Mouse (Mus musculus) embryo, embryonic 9.5 days (tissue): ENCODE measurements around the gene Notch2.

Experiments used
- DNase-seq: peaks from one replicate; pipeline ENCODE4 v3.0.0-alpha.2; 2017; ENCODE audit errors: extremely low spot score

Gene Notch2

DNA sequence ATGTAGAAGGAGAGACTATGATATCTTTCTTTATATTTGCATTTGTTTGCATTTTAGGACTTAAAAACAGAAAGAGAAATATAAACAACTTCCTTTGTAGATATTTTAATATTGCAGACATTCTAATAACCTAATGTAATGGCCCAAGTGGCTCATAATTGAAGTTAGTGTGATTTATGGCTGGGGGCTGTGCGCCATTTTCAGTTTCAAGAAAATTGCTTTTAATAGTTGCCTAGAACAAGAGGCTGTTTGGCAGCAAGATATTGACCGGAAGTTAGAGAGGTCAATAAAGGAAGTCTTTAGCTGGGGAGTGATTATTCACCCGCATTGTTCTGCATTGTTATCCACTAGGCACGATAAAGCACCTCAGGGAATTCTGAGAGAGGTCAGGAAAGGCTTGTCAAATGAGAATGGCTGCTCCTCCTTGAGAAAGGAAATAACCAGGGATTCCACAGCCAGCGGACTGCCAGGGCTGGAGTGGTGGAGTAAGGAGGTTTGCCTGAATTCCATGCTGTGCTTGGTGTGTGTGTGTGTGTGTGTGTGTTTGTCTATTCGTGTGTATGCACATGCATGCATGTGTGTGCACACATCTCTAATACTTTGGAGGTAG, 61.4 kb downstream of the Notch2 start:
- no peak for DNase-seq

DNA sequence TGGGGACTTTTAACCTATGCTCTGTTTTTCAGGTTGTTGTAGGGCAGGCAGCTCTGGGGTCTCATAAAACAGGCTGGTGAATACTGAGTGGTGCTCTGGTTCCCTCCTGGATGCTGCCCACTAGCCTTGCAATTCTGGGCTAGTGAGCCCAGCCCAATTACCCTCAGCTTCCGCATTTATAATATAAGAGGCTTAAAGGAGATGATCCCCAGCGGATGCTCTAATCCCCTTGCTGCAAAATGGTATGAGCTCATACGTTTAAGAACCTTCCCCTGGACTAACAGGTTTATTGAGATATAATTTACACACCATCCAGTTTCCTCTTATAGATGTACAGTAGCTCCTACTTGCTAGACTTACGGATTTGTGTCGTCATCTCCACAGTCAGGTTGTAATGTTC, 64.5 kb downstream of the Notch2 start:
- DNase-seq = no peak

DNA sequence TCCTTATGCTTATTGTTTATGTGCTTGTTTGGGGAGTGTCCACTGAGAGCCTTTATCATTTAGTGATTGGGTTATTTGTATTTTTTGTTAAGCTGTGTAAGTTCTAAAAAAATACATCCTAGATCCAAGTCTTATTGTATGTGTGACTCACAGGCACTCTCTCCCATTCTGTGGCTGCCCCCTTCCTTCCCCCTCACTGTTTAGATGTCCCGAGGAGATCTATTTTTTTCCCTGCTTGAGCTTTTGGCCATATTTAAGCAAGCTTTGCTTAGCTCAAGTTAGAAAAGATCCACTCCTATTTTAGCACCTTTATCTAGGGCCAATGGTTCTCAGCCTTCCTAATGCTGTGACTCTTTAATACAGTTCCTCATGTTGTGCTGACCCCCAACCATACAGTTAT, 65.5 kb downstream of the Notch2 start:
- no peak for DNase-seq

DNA sequence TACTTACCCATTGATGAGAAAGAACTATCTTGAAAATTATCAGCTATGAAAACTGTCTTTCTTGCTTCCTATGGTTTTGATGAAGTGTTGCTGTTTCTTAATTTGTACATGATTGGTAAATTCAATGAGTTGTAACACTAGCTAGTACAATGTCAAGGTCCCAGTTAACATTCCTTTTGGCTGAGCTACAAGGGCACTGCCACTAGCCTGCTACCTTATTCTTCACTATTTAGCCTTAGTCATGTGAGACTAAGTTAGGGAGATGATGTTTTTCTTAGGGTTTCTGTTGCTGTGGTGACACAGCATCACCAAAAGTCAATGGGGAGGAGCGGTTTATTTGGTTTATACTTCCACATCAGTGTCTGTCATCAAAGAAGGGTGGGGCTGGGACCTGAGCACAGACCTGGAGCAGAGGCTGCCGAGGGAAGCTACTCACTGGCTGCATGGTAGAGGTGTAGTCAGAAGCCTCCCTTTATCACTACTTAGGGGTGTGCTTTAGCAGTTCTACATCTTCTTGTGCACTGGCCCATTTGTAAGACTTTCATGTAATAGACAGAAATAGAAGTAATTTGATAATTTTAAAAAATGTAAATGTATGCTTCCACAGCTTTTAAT, 66.4 kb downstream of the Notch2 start:
- DNase-seq = no peak

DNA sequence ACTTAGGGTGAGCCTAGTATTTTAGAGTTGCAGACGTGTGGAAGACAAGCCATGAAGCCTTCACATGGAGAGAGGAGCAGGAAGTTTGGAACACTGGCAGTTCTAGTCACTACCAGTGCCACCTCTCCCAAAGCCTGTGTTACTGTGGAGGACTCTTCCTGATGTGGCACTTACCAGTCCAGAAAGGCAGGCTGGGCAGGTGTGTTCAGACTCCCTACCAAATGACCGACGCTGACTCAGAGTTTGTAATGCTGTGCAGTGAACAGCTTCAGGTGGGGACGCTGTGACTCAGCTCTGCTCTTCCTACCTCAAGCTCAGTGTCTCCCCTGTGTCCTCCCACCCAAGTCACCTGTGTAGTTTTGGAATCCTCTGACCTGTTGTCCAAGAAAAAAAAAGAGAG, 67.3 kb downstream of the Notch2 start:
- DNase-seq = no peak

DNA sequence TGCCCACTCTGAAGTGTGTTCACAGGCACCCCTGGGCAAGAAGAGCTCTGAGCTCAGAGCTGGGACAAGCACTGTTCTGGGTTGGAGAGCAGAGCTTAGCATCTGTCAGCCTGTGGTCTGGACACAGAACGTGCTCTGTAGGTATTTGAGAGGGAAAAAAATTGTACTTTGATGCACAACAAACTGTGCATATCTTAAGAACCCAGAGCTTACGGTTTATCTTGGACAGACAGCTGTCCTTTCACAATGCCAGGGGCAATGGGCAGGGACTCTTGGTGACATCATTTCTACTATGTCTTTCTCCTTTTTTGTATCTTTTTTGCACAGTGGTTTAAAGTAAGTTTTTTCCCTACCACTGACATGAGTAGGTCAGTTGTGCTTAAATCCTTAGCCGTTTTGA, 68.9 kb downstream of the Notch2 start:
- DNase-seq = no peak

DNA sequence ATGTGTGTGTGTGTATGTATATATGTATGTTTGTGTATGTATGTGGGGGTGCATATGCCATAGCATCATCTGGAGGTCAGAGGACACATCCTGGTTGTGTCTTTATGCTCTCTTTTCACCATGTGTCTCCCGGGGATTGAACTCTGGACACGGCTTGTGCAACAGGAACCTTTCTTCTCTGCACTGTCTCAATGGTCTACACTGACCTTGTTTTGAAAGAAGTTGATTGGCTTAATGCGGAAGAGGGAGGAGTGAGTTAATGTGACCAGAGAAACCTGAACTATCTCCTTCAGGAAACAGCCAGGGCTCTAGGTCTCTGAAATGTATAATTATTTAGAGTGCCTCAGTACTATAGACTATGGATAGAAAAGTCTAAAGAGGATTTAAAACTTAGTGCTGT, 69.6 kb downstream of the Notch2 start:
- no peak for DNase-seq

DNA sequence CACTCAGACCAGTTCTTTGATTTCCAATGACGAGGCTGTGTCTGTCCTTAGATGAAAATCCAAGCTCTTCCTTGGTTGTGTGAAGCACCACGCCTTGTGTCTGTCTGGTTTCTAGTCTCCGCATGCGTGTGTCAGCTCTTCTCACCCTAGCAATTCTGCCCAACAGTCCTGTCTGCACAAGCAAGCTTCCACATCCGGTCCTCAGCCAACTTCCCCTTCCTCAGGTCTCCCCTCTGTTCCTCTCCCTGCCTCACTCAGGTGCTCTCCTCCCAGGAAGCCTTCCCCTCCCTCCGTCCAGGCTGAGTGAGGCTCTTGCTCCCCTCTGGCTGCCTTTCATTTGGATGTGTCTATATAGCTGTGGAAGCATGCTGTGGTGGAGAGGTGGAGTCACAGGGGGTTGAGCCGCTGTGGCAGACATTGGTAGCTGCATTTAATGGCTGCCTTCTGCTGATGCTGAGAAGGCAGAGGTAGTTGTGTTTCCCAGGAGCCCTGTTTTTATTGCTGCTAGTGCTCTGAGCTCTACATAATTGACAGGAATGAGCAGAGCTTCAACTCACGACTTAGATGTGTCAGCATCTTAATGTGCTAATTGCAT, 70.8 kb downstream of the Notch2 start:
- DNase-seq = no peak

DNA sequence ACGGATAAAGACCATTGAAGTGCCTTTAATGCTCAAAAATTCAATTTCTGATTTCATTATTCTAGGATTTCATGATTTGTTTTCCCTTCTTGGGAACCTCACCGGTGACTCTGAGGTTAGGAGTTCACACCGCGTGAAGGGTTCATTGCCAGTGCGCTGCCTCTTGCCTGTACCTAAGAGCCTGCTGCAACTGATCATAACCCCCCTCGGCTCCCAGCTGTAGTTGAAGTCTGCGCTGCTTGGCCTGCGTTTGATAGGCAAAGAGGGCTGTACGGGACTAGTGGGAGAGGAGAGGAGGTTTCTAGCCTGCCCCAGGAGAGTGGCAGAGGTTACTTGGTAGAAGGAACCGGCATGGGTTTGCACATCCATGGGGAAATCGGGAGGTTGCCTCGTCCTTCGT, 71.5 kb downstream of the Notch2 start:
- no peak for DNase-seq

DNA sequence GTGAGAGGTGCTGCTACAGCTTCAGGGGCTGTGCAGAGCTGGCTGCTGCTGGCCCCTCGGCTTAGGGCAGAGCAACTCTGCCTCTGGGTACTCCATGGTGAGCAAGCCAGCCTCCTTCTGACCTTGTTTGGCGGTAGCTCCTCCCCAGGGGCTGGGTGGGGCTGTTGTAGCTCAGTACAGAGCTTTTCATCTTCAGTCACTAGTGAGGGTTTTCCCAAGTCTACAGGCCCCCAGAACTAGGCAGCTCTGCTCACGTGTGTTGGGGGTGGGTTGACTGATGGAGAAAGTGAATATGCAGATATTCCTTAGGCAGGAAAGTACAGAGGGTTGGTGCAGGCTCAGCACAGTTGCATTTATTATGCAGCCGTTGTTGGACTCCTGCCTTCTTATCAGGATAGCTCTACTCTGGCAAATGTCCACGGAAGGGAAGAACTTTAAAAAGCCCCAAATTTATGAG, 72.5 kb downstream of the Notch2 start:
- DNase-seq = no peak

DNA sequence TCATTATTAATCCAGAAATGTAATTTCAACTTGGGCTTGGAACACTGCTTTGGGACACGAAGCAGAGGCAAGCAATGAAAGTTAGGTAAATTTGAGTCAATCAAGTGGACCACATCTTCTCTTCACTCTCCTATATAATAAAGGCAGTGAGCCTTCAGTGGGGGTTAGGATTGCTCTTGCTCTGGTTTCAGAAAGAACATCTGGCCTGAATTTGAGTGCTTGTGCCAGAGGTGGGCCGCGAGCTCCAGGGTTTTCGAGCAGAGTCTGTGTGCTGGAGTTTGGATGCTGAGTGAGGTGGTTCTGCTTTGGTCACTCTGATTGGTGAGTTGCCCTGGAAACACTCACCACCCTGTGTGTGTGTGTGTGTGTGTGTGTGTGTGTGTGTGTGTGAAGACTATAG, 73.1 kb downstream of the Notch2 start:
- no peak for DNase-seq

DNA sequence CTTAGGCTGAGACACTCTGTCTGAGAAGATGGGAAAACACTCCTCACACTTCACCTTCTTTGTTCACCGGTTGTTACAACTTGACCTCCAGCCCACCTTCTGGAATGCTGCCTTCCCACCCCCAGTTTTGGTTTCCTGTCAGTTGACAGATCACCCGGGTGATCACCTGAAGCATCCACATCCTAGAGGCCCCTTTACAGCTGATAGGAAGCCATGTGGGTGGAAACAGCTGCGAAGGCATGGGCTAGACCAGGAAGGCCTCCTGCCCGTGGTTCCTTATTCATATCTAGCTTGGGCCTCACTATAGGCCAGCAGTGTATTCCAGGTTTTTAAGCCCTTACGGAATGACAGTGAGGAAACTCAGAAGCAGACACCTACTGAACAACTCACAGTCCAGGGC, 73.5 kb downstream of the Notch2 start:
- no peak for DNase-seq

DNA sequence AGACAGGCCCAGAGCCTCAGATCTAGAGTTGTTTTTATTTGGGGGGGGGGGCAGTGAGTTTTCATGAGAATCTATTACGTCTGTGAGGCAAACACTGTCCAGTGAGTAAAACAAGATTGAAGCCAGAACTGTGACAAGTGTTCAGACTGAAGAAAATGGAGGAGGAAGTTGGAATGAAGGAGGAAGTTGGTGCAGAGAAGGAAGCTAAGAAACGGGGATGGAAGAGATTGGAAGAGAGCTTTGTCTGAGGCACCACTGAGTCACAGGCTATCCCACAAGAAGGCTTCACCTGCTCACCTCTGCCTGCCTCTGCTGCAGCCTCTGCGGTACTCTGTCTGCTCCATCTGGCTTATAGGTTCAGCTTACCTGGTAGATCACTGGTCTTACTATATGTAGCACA, 74.2 kb downstream of the Notch2 start:
- no peak for DNase-seq

DNA sequence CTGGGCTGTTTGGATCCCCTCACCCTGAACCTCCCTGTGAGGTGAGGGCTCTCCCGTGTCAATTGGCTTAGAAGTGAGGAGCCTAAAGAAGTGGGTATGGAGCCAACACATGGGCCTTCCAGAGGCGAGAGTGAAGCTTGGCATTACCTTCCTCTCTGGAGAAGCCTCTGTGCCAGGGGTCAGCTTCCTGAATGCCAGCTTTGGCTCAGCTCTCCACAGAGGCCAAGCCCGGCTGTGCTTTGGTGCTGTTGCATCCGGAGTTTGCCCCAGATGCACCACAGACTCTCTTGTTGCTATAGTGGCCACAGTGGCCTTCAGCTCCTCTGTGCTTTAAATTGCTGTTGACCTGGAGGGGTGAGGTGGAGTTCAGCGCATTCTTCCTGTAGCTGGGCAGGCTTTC, 76.4 kb downstream of the Notch2 start:
- no peak for DNase-seq

DNA sequence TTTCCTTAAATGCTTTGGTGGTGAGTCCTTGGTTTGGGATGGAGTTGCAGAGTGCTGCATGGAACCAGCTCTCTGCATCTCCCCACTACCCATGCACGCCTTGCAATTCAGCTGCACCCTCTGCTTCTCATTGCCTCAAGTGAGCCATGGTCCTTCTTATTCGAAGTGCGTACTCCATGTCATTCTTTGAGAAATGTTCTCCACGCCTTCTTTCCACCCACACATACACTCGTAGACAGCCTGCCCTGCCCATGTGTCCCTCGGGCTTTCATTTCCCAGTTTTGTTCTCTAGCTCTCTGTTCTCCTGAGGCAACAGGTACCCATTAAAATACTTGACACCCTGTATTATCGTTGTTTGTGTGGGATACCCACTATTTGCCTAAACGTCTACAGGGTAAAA, 76.8 kb downstream of the Notch2 start:
- no peak for DNase-seq

DNA sequence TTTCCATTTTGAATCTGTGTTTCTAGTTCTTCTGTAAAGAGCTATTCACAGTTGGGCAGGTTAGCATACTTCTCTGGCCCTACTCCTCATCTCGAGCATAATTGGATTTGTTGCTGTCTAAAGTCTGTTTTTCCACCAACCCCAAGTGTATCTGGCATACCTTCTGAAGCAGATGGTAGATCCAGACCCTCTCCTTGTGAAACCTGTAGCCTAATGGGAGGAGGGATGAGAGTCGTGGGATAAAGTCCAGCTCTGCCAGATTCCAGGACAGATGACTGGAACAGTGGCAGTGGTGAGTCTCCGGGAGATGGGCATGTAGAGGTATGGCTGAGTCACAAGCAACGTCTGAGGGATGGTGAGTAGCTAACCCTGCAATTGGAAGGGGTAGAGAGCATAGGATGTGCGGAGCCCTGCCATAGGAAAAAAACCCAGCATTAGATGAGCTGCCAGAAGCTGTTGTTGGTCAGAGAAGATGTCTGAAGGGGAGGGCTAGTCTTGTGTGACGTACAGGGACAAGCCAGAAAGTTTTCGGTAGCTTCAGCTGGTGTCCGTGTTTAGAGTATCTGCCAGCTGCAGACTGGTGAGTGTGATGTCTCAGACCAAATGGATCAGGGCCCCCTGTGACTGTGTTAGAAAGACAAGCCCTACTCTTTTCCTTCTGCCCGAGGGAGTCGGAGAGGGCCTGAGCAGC, 79.5 kb downstream of the Notch2 start:
- no peak for DNase-seq

DNA sequence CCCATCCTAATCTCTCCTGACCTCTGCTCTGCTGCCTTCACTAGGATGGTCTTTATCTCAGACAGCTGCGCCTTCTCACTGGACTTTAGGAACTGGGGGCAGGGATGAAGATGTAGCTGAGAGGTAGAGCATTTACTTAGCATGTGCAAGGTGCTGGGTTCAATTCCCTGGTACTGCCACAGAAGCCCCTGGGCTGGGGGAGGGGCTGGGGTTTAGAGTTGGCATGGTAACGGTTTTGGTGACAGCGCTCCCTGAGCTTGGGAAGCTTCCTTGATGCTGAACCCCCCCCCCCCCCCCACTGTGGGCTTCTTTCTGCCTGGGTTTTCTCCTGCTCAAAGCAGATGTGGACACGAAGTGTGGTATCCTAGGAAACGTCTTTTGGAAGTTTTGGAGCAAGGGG, 80.6 kb downstream of the Notch2 start:
- no peak for DNase-seq

DNA sequence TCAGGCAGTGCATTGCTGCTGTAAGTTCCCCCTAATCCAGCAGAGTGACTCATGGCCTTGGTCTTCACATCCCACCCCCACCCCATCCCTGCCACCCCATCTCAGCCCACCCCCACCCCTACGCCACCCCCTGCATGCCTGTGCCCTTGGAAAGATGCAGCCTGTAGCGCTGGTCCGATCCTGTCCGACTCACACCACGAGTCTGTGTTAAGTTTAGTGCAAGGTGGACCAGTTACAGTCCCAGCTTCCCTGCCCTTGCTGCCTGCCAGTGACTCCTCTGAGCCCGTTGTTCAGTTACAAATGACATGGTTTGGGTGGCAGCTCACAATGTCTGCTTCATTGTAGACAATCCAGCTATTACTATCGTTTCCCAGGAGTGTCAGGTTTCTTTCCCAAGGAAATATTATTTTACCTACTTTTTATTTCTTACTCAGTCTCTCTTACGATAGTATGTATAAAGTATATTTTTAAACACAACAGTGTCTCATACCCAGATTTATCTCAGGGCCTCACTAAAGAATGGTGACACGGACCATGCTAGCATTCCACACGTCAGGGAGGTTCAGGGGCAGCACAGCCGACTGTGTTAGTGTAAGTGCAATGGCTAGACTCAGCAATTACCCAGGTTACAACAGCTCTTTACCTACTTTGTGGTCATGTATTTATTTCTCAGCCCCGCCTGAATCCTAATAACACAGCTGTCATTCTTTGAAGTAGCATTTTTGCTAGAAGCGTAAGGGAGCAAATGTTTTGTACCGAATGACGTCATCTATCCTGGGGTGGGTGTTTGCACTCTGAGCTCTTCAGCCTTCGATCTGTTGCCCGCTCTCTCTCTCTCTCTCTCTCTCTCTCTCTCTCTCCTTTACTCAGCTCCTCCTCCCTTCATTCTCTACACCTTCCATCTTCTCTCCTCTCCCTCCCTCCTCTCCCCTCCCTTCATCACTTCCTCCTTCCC, 81.6 kb downstream of the Notch2 start:
- no peak for DNase-seq

DNA sequence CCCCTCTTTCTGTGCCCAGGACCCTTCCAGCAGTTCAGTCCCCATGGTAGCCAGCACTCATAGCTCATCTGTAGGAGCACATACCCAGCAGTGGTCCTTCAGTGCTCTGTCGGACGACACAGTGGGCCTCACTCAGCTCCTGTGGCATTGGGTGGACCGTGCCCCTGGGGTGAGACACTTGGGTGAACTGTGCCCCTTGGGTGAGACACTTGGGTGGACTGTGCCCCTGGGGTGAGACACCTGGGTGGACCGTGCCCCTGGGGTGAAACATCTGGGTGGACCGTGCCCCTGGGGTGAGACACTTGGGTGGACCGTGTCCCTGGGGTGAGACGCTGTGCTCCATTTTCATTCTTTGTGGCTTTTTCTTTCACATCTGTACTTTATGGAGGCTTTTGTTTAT, 83.7 kb downstream of the Notch2 start:
- no peak for DNase-seq

DNA sequence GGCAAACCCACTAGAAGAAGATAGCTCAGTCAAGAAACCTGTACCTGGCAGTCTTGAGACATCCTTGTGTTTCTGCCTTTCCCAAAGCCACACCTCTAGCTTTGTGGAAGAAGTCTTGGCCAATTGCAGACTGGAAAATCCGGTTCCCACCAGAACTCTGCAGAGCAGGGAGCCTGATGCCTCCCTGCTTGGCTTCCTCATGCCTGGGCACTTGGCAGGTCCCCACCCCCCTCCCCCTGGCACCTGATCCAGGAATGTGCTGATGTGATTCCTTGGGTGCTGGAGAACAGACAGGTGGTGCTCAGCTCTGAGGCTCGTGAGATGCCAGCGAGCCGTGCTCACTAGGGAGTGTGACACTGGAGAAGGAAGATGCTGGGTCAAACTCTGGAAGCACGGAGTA, 85.3 kb downstream of the Notch2 start:
- no peak for DNase-seq

DNA sequence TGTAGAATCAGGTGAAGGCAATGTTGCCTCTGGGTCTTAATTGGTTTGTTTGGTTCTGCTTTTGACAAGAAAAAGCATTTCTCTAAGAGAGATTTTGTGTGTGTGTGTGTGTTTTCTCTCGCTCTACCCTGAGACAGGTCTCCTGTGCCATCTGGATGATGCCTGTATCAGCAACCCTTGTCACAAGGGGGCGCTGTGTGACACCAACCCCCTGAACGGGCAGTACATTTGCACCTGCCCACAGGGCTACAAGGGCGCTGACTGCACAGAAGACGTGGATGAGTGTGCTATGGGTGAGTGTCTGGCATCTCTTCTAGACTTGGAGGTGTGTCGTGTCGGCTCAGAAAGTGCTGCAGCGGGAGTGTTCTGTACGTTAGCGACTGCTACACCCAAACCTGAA, 86.0 kb downstream of the Notch2 start:
- no peak for DNase-seq

DNA sequence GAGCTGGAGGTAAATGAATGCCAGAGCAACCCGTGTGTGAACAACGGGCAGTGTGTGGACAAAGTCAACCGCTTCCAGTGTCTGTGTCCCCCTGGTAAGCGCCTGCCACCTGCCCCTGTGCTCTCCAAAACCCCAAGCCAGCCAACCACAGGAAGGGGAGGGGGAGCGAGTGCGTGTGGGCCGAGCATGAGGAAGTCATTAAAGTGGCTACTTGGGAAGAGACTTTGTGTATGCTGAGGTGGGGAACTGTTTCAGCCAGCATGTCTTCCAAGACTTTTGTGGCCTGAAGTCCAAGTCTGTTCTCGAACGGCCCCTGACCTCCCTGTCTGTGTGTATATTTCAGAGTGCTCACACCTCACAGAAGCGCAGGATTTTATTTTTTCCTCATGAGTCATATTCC, 88.2 kb downstream of the Notch2 start:
- DNase-seq = no peak
